Mouse (Mus musculus): ENCODE measurements at regions not wholly inside any gene's neighbourhood (a gene's known extent, or its start where the extent isn't known, plus 50 kb on each side); places are given as distances from the start of the nearest gene placed in this dataset.

DNA sequence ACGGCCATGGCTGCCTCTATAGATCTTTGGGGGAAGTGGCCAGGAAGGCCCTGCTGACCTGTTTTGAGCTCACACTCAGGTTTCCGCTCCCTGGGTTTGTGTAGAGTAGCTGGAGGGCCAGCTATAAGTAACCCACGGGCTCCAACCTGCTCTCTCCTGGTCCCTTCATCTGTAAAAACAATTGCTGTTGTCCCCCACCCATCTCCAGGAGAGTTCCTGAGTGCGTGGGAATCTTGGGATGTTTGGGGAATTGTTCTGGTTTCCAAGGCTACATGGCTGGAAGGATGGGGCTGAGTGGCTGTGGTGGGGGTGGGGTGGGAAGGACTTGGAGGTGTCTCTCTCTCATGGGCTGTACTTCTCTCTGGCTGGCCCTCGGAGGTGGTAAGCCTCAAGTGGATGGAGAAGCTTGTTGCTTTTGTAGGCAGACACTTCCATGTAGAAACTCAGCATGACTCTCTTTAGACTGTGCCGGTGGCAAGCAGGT, 86.0 kb downstream of the Ackr3 start:
- no peak for DNase-seq

DNA sequence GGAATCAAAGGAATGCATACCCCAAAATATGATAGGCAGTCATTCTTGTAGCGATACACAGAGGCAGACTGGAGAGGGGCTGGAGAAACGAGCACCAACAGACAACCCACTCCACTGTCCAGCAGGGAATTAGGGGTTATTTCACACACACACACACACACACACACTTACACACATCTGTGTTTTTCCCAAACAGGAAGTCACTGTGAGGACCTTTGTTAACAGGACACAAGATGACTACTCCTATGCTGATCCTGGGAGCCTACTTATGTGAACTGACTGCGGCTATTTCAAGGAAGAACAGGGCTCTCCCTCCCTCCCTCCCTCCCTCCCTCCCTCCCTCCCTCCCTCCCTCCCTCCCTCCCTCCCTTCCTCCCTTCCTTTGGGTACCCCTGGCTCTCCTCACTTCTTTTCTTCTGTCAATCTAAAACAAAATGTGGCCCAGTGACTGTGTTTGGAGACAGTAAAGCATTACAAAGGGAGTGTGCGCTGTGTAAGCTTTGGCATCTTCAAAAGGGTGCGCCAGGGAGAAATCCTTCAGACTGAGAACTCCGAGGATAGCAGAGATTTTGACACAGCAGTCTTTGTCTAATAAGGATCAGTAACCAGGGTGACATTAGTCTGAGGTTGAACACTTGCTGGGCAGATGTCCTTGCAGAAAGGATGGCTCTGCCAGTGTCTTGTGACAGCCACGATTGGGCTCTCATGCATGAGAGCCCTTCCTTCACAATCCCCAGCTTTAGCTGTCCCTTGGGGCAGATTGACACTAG, 86.8 kb downstream of the Ackr3 start:
- DNase-seq, result no peak

DNA sequence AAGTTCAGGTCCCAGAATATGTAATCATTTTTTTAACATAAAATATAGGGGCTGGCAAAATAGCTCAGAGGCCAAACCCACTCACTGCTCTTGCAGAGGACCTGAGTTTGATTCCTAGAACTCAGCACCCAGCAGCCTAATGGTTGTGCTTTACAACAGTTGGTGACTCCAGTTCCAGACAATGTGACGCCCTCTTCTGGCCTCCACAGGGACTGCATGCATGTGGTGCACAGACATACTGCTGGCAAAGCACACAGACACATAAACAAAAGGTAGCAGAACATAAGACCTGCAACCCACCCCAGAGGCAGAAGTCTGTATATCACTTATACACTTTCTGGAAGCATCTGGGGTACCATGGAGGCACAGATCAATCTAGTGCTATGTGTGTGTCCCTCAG, 87.5 kb downstream of the Ackr3 start:
- DNase-seq, result no peak

DNA sequence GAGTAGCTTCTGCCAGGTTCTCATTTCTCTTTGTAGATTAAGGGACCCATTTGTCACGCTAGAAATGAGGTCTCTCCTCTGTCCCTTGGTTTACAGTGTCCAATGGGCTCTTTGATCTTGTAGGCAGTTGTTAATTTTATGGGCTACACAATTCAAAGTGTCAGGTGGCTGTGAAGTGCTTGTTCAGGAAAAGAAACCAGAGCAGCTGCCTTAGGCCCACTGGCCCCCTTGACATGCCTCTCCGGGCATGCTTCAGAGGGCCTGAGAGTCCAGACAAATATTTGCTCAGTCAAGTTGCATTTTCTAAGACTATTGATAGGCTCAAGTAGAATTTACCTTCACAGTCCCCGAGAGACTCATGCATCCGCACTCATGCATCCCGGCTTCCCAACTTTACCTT, 94.0 kb downstream of the Ackr3 start:
- no peak for DNase-seq

DNA sequence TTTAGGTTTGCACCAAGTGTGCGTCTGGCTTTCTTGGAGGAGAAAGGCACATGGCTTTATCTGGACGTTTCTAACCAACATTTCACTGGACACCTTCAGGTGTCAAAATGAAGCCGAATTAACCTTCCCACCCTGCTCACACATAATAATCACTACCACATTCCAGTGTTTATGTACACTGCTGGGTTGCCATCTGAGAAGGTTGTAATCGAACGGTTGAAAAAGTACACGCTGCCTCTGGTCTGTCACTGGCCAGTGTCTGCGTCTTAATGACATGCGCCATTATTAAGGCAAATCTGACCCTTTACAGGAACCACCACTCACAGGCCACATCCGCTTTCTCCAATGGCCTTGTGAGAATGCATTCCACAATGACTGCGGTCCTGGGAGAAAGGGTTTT, 96.4 kb downstream of the Ackr3 start:
- no peak for DNase-seq

DNA sequence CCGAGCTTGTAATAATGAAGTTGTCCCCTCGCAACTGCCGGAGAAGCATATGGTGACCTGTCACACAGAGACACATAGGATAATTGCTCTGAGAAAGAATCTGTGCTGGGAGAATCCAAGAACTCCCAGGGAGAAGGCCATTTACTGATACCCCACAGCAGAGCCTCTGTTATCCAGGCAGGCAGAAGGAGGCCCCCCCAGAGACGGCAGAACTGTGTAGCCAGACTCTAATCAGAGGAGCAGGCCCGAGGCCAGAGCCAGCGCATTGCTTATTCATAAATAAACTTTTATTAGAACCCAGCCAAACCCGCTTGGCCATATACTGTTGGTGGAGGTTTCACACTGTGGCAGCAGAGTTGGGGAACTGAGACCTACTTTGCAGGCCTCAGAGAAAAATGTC, 100.6 kb downstream of the Ackr3 start:
- DNase-seq, result no peak

DNA sequence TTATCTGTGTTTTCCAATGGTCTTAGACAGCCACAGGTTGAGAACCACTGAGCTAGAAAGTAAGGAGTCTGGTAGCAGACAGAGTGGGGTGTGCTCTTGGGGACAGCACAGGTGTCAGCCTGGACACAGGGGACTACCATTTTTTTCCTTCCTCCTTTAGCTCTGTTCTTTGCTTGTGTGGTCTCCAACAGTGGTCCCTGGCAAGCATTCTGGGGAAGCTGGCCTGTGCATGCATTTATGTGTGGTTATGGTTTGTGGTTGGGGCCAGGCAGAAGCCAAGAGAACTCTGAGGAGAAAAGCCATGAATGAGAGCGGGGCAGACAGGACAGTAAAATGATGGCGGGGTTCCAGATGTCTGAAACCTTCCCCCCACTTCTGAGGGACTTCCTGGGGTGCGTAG, 107.2 kb downstream of the Ackr3 start:
- DNase-seq, result no peak

DNA sequence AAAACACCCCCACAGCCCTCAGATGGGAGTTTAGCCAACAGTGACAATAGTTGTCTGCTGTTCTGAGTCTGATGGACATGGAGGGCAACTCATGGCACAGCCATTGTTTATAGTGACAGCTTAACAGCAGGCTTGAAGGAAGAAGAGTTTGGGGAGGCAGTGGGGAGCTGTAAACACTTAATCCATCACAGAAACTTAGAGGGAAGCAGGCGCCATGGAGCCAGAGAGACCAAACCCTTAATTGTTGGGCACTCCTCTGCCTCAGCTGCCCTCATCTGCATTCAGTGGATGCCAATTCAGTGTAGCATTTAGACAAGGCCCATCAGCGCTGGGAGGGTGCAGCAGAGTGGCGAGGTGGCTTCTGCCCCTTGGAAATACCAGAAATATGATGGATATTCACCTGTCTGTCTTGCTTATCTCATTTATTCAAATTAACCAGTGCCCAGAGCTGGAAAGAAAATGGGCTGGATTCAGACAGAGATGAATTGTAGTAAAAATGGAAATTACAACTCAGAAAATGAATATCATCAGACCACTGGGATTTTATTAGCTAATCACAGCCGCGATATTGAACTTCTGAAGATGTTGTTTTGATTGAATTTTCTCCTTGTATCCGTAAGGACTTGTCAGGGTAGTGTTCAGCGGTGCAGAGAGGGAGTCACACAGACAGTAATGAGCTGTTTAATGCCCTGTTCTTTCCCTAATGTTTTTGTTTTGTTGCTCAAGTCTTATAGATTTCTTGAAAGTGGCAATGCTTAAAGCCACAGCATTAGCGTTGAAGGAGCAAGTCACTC, 108.1 kb downstream of the Ackr3 start:
- no peak for DNase-seq

DNA sequence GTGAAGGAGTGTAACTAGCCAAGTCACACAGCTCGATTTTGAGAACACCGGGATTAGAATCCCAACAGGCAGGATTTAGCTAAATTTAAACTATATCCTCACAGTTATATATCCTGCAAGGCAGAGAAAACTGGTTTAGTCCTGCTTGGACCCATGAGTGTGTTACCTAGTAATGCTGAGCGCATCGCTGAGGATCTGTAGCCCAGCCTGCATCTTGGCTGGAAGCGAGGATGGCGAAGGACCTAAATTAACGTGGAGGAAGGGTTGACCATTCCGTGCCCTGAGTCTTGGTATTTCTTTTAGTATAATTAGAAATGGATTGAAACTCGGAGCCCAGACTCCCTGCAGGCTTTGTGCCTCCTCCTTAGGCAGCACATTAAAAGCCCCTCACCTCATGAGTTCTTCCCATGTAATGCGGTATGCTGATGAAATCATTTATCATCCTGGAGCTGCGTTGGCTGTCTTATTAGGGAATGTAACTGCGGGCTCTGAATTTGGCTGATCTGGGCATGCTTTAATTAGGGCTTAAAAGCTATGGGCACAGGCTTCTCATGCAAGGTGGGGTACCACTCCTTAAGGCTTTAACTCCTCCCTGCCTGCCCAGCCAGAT, 110.1 kb downstream of the Ackr3 start:
- DNase-seq, result no peak

DNA sequence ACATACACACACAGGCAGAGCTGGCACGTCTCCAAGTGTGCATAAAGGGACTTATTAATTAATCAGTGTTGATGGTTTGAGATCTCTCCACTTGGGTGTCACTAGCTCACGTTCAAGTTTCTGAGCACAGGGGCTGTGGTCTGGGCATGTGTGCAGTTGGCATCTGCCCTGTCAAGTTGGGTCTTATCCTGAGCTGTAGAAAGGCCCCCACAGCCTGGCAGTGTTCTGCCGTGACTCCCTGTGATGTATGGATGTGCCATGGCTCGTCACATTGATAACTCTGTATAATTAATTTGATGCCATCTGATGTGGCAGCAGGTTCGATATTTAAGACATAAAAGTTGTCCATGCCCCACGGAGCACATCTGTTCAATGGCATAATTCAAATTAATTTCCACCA, 114.1 kb downstream of the Ackr3 start:
- DNase-seq, result no peak

DNA sequence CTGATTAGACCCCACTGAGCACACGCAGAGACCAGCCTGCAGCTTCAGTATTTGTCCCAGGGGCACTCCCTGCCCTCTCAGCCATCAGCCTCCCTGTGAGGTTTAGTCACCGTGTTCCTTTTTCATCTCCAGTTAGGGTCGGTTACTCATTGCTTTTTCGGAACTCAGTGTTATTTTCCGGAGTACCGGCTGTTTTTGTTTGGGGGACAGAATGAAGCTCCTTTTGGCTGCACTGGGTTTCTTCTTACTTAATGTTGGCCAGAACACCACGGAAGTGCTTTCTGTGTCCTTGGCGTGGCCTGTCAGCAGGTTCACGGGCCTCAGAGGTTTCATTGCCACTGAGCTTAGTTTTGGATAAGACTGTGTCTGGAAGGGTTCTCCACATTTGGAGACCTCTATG, 114.7 kb downstream of the Ackr3 start:
- no peak for DNase-seq

DNA sequence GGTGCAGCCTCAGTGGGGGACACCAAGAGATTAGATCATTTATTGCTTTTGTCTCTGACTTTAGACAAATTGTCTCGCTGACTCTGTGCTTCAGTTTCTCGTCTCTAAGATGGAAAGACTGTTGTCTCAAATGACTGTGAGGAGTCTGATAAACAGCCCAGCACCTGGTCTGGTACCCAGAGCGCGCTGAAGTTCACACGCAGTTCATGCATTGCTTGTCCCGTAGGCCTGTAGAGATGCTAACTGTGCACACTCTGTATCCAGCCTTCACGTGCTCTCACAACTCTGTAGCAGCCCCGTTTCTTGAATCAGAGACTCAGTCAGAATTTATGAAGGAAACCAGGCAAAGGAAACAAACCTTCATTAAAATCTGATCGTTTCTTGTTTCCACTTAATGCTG, 116.7 kb downstream of the Ackr3 start:
- no peak for DNase-seq

DNA sequence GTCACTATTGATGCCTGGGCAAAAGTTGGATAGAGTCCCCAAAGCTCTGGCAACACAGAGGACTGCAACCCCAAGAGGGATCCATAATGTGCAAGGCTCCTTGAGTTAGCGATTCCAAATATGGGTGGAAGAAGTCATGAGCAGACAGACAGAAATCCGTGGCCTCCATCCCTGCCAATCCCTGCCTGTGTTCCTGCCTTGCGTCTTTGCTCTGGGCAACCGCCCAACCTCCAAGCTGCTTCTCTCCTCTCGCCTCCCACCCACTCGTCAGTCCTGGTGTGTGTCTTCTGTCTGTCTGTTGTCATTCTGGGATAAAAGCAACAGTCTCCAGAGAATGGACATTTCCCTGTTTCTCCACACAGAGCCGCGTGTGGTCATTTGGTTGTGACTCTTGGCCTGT, 117.7 kb downstream of the Ackr3 start:
- DNase-seq, result no peak

DNA sequence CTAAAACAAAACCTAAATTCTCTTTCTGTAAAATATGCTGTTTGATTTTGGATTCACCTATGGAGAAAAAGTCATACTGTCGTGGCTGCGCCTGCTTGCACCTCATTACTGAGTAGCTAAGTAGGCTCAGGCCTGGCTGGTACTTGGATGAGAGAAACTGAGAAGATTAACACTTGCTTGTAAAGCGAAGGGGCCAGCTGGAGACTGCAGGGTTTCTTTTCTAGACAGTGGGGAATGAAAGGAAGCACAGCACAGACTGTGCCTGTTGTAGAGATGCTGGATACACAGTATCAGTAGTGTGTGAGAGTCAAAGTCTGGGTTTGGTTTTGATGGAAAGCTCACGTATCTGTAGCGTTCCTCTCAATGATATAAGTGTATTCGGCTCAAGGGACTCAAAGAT, 123.5 kb downstream of the Ackr3 start:
- no peak for DNase-seq

DNA sequence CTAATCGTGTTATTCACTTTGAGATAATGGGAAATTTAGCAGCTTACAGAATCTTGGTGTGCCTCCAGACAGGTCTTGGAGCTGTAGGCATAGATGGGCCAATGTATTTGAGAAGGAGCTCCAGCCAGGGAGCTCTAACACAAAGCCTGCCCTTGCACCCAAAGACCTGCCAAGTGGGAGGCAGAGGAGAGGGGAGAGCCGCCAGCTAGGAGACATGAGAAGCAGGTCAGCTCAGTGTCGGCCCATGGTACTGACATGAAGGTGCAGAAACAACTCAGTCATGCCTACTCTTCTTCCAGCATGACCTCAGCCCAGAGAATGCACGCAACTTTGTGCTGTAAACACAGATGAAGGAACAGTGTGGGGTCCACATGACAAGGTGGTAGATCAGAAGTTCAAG, 128.8 kb downstream of the Ackr3 start:
- no peak for DNase-seq

DNA sequence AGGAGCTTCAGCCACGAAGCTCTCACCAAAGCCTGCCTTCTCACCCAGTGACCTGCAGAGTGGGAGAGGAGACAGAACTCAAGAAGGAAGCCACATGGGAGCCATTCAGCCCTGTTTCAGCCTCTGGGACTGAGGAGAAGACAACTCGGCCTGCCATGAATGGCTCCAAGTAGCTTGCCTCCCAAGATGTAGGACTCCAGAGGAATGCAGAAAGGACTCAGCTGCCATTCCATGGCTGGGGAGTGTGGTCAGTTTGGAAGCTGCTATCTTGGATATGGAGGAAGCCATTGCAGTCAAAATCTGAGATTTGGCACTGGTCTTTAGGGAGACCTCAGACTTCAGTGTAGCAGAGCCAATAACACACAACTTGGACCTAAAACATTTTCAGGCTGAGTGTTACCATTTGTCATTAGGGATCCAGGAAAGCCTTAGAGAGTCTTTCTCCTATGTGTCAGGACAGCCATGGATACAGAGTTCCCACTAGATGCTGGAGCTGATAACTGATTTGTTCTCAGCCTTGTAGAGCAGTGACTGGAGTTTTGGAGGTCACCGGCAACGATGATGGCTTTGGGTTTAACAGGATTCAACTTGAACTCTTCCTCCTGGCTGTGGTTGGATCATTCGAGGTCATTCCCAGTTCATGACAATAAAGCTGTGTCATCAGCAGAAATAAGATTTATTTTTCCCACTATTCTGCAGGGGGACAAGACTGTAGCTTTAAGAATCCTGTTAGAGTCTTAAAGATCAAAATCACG, 130.1 kb downstream of the Ackr3 start:
- DNase-seq, result peak; percentile 26

DNA sequence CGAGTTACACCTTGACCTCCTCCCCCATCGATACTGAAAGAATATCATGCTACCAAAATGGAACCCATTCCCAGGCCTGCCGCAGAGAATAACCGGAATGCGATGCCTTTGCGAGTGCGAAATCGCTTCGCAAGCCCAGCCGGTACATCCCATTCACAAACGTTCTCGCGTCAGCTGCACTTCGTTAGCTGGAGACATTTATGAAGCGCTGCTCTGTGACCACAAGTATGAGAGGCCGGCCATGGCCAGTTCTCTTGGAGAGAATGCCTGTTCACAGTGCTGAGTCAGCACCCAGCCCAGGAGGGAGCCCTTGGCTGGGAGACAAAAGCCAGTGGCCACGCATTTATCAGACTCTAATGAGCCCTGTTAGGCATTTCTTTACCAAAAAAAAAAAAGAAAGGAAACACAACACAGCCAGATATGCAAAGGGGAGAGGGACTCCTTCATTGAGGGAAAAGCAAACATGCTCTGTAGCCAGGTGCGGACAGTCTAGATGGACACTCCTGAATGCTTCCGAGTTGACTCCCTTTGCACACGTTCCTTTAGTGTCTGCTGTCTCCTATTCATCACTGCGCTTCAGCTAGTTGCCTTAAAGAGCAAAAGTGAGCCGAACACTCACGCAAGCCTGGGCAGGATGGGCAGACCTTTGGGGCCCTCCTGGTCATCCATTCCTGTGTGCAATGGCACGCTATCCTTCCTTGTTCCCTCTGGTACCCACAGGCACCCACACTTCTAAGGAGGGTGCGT, 131.4 kb downstream of the Ackr3 start:
- DNase-seq, result peak; percentile 89

DNA sequence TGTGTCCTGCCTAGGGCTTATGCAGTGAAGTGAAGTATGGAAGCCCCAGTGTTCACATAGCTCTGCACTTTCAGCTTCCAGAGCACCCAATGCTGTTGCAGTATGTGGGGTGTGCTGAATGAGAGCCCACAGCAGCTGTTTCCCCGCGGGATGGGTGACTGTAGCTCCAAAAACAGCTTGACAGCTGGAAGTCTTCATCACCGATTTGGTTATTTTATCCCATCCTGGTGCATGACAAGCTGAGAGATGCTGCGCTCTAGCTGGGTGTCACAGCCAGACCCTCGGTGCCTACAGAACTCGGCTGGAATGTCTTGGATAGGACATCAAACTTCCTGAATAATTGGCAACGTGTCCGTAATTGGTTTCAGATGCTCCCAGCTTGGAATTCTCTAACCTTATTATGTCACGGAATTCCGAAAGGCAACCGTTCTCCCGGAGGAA, 134.1 kb downstream of the Ackr3 start:
- peak; percentile 16 for DNase-seq

DNA sequence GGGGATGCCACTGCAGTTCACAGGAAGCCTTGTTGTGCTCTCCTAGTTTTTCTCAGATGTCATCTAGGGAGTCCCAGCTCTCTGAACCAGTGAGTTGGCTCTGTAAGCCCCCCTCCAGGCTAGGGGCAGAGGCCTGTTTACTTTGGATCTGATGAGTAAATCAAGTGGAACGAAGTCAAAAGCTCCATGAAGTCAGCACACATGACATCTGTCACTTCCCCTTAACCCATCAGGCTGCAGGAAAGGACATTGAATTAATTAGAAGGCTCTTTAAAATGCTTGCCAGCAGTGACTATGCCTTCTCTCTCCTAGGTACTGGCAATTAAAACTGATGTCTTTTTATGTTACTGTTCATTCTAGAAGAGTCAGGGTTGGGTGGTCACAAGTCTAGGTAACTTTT, 138.6 kb downstream of the Ackr3 start:
- peak; percentile 25 for DNase-seq

DNA sequence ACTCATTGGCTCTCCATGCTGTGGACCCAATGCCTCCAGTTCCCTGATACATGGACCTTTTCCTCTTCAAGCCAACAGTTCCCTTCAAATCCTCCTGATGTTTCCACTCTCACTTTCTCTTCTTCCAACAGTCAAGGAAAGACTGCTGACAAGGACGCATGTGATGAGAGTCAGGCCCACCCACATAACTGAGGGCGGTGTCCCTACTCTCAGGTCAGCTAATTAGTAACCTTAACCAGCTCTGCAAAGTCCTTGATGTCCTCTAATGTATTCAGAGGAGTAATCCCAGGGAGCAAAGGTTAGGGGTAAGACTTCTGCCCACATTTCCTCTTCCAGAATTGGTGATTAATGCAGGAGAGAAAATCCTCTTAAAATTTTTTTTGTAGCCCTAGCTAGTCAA, 139.7 kb downstream of the Ackr3 start:
- DNase-seq, result peak; percentile 34

DNA sequence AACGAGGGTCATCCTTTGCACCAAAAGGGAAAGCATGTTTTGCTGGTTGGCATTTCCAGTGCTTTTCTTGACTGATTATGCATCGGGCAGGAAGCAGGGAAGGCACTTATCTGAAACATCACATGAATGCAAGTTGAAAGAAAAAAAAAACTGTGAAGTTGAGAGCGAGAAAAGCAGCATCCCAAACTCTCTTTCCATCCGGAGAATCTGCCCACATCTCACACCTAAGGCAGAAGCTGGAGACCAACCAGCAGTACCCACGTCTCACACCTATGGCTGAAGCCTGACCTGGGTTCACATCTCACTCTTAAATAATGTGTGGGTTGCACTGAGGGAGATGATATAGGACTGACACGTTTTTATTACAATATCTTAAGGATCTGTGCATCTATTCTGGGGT, 143.3 kb downstream of the Ackr3 start:
- DNase-seq, result no peak

DNA sequence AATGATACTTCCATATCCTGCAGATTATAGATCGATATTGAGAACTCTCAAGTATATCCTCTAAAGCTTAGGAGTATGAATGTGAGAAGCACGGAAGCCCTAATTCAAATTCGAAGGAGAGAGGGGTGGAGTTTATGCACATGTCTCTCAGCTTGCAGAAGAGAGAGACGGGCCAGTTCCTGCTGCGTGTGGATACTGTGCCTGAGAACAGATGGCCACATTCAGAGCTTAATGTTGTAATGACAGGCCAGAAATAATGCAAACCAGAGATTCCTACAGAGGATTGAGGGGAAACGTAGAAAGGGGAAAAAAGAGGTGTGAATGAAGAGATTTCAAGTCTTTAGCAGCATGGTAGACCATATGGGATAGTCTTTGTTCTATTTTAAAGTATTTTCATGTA, 145.8 kb downstream of the Ackr3 start:
- DNase-seq, result no peak

All from kidney, postnatal 14 days (tissue).